Mouse (Mus musculus): Measurements from ENCODE around the gene Gm49361. TPM values are rescaled to one million over a fixed set of nuclear protein-coding genes. Genes with fewer than 3 reads are reported as not detected.

Gene Gm49361
- polyA plus RNA-seq, 1 experiment, result not detected

DNA sequence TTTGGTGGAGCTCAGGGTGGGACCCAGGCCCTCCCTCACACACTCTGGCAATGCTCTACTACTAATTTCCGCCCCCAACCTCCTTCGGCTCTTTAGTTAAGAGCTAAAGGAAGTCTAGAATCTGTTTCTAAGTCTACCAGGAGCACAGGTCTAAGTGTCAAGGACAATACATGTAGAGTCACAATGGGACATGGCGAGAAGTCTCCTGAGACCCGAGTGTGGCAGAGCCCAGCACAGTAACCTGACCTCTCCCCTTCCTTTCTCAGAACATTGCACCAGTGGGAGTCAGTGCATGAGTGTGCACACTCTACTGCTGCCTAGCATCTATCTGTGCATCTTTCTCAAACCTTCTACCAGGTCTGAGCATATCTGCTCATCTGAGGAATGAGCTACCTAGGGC is 40.1 kb downstream of the Gm49361 start:
- H3K79me2 ChIP-seq (ENCODE audit: control insufficient read depth, insufficient read depth), result peaks cover 16% of the 10 kb centered on the region
- no peak overlapping the region for H3K4me3 ChIP-seq
- TF ChIP-seq USF1 (IDR thresholded peaks at IDR 0.05; ENCODE audit: low read depth) (no peak), MAX (IDR thresholded peaks at IDR 0.05; ENCODE audit: low read depth) (no peak), MYOD1 (IDR thresholded peaks at IDR 0.05; ENCODE audit: control insufficient read depth in 1 of 3, insufficient read length in 2 of 3, low read depth in 2 of 3) (no peak), TCF3 (IDR thresholded peaks at IDR 0.05; ENCODE audit: insufficient read length, low read depth) (no peak), POLR2A (IDR thresholded peaks at IDR 0.05; ENCODE audit: insufficient read length, low read depth) (no peak), POLR2AphosphoS2 (IDR thresholded peaks at IDR 0.05; ENCODE audit: insufficient read length, low read depth) (no peak), TCF12 (IDR thresholded peaks at IDR 0.05; ENCODE audit: insufficient read depth, poor library complexity, severe bottlenecking) (no peak)
- H3K27me3 ChIP-seq (ENCODE audit: control insufficient read depth, insufficient read depth, insufficient read length), result no peaks in the 10 kb centered on the region
- peaks cover 8% of the 10 kb centered on the region for H3K36me3 ChIP-seq (ENCODE audit: control insufficient read depth, insufficient read depth)
- H3K4me2 ChIP-seq (ENCODE audit: low read depth), result no peak overlapping the region
- H3ac ChIP-seq (ENCODE audit: control insufficient read depth, insufficient read length), result no peak overlapping the region

DNA sequence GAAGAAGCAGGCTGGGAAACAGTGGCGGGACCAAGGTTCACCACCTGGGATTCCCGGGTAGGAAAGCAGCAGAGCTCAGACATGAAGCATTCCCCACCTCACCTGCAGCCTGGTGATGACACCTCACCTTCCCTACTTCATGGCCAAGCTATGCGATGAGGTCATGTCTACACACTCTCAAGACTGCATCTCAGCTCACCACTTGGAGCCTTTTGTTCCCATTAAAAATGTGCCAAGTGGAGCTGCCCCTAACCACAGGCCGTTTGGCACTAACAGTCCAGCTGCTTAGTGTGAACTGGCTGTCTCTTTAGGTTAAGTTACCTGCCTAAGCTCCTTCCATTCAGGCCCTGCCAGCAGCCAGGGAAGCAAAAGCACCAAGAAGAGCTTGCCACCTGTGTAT is 40.8 kb downstream of the Gm49361 start:
- Histone ChIP-seq H3K4me3 (no peak overlapping the region), H3K27me3 (ENCODE audit: control insufficient read depth, insufficient read depth, insufficient read length) (no peaks in the 10 kb centered on the region), H3K36me3 (ENCODE audit: control insufficient read depth, insufficient read depth) (peaks cover 8% of the 10 kb centered on the region), H3K79me2 (ENCODE audit: control insufficient read depth, insufficient read depth) (peaks cover 9% of the 10 kb centered on the region), H3K4me2 (ENCODE audit: low read depth) (no peak overlapping the region), H3ac (ENCODE audit: control insufficient read depth, insufficient read length) (no peak overlapping the region)
- TF ChIP-seq SRF (IDR thresholded peaks at IDR 0.05; ENCODE audit: control insufficient read depth, insufficient read length, low read depth) (no peak), POLR2A (IDR thresholded peaks at IDR 0.05; ENCODE audit: insufficient read length, low read depth) (no peak), USF1 (IDR thresholded peaks at IDR 0.05; ENCODE audit: low read depth) (no peak), E2F4 (IDR thresholded peaks at IDR 0.05; ENCODE audit: insufficient read depth) (no peak), CEBPB (IDR thresholded peaks at IDR 0.05; ENCODE audit: insufficient read depth, poor library complexity, severe bottlenecking) (no peak), MAX (IDR thresholded peaks at IDR 0.05; ENCODE audit: low read depth) (no peak), REST (IDR thresholded peaks at IDR 0.05; ENCODE audit: insufficient read depth, insufficient read length) (no peak), POLR2AphosphoS2 (IDR thresholded peaks at IDR 0.05; ENCODE audit: insufficient read length, low read depth) (no peak), TCF3 (IDR thresholded peaks at IDR 0.05; ENCODE audit: insufficient read length, low read depth) (no peak), TCF12 (IDR thresholded peaks at IDR 0.05; ENCODE audit: insufficient read depth, poor library complexity, severe bottlenecking) (no peak), MYOD1 (IDR thresholded peaks at IDR 0.05; ENCODE audit: control insufficient read depth in 1 of 3, insufficient read length in 2 of 3, low read depth in 2 of 3) (no peak), MYOG (IDR thresholded peaks at IDR 0.05; ENCODE audit: control insufficient read depth in 1 of 3, insufficient read depth in 1 of 3, insufficient read length in 2 of 3, low read depth in 2 of 3) (no peak)

DNA sequence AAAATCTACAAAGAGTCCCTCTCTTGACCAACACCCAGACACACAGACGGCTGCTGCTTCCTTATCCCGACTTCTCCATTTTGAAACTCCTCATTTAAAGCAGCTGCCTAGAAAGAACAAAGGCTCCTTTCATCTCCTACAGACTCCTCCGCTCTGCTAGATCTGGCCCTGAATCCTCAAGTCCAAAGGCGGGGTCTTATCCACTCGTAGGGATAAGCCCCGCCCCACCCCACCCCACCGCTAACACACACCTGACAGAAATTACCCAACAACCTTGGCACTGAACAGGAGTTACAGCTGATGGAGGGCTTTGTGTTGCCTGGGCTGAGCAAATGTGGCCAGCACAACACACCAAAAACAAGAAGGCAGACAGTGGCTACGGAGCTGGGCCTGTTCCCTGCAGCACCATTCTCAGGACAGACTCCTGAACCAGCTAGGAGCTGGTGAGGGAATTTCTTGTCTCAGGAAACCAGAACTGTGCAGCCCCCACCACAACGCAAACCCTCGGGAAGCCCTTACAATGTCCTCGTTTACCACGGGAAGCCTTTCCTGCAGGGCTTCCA is 43.9 kb downstream of the Gm49361 start:
- peaks cover 14% of the 10 kb centered on the region for H3K36me3 ChIP-seq (ENCODE audit: control insufficient read depth, insufficient read depth)
- H3K79me2 ChIP-seq (ENCODE audit: control insufficient read depth, insufficient read depth), result peaks cover 3% of the 10 kb centered on the region
- H3ac ChIP-seq (ENCODE audit: control insufficient read depth, insufficient read length), result no peak overlapping the region
- H3K27me3 ChIP-seq (ENCODE audit: control insufficient read depth, insufficient read depth, insufficient read length), result no peaks in the 10 kb centered on the region
- H3K4me2 ChIP-seq (ENCODE audit: low read depth), result no peak overlapping the region
- no peak overlapping the region for H3K4me3 ChIP-seq
- no peak for TF ChIP-seq CEBPB (IDR thresholded peaks at IDR 0.05; ENCODE audit: insufficient read depth, poor library complexity, severe bottlenecking)
- TF ChIP-seq E2F4 (IDR thresholded peaks at IDR 0.05; ENCODE audit: insufficient read depth), result no peak
- TF ChIP-seq USF1 (IDR thresholded peaks at IDR 0.05; ENCODE audit: low read depth), result no peak
- no peak for TF ChIP-seq REST (IDR thresholded peaks at IDR 0.05; ENCODE audit: insufficient read depth, insufficient read length)
- no peak for TF ChIP-seq POLR2A (IDR thresholded peaks at IDR 0.05; ENCODE audit: insufficient read length, low read depth)
- no peak for TF ChIP-seq TCF12 (IDR thresholded peaks at IDR 0.05; ENCODE audit: insufficient read depth, poor library complexity, severe bottlenecking)
- no peak for TF ChIP-seq MYOD1 (IDR thresholded peaks at IDR 0.05; ENCODE audit: control insufficient read depth in 1 of 3, insufficient read length in 2 of 3, low read depth in 2 of 3)
- TF ChIP-seq SRF (IDR thresholded peaks at IDR 0.05; ENCODE audit: control insufficient read depth, insufficient read length, low read depth), result no peak
- TF ChIP-seq MAX (IDR thresholded peaks at IDR 0.05; ENCODE audit: low read depth), result no peak
- TF ChIP-seq MYOG (IDR thresholded peaks at IDR 0.05; ENCODE audit: control insufficient read depth in 1 of 3, insufficient read depth in 1 of 3, insufficient read length in 2 of 3, low read depth in 2 of 3), result no peak
- no peak for TF ChIP-seq TCF3 (IDR thresholded peaks at IDR 0.05; ENCODE audit: insufficient read length, low read depth)
- no peak for TF ChIP-seq POLR2AphosphoS2 (IDR thresholded peaks at IDR 0.05; ENCODE audit: insufficient read length, low read depth)

DNA sequence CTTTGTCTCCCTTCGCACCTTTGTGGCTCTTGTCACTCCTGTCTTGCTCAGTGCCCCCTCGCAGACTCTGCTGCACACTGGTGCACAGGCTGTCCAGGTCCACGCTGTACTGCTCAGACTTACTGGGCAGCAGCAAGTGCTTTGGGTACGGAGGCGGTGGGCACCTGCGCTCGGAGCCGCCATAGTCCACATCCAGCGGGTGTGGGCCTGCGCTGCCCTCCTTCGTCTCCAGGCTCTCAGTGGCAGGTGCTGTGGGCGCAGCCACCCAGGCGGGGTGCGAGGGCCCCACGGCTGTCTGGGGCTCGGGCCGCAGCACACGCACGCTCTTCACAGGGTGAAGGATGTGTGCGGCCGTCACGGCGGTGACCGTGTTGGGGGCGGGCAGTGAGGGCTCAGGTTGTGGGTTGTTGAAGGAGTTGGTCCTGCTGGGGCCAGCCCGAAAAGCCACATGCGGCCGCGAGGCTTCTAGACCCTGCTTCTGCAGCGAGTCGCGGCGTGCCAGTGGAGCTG is 46.4 kb downstream of the Gm49361 start:
- TF ChIP-seq E2F4 (IDR thresholded peaks at IDR 0.05; ENCODE audit: insufficient read depth) (no peak), REST (IDR thresholded peaks at IDR 0.05; ENCODE audit: insufficient read depth, insufficient read length) (no peak), CEBPB (IDR thresholded peaks at IDR 0.05; ENCODE audit: insufficient read depth, poor library complexity, severe bottlenecking) (no peak), POLR2A (IDR thresholded peaks at IDR 0.05; ENCODE audit: insufficient read length, low read depth) (no peak), MAX (IDR thresholded peaks at IDR 0.05; ENCODE audit: low read depth) (no peak), MYOG (IDR thresholded peaks at IDR 0.05; ENCODE audit: control insufficient read depth in 1 of 3, insufficient read depth in 1 of 3, insufficient read length in 2 of 3, low read depth in 2 of 3) (no peak), POLR2AphosphoS2 (IDR thresholded peaks at IDR 0.05; ENCODE audit: insufficient read length, low read depth) (no peak), SRF (IDR thresholded peaks at IDR 0.05; ENCODE audit: control insufficient read depth, insufficient read length, low read depth) (no peak)
- Histone ChIP-seq H3K36me3 (ENCODE audit: control insufficient read depth, insufficient read depth) (peaks cover 16% of the 10 kb centered on the region), H3K27me3 (ENCODE audit: control insufficient read depth, insufficient read depth, insufficient read length) (no peaks in the 10 kb centered on the region), H3K4me3 (no peak overlapping the region), H3ac (ENCODE audit: control insufficient read depth, insufficient read length) (no peak overlapping the region), H3K4me2 (ENCODE audit: low read depth) (no peak overlapping the region), H3K79me2 (ENCODE audit: control insufficient read depth, insufficient read depth) (peaks cover 3% of the 10 kb centered on the region)
